Mouse (Mus musculus) megakaryocyte, embryonic 14.5 days (primary cell): ENCODE results near the gene Timeless. TPM values are rescaled to one million over a fixed set of nuclear protein-coding genes. Genes with fewer than 3 reads are reported as not detected.
"Not testable (repeated sequence)": the region's sequence is repeated elsewhere in the genome, so short reads cannot be mapped to it uniquely, and the experiment has no call there.

Source experiments
- H3K27me3 ChIP-seq: replicated peaks from 2 replicates; pipeline ENCODE3; 2012; ENCODE audit warnings: inconsistent platforms
- H3K36me3 ChIP-seq: replicated peaks from 2 replicates; pipeline ENCODE3; 2012; ENCODE audit warnings: low read length, inconsistent platforms, mixed read lengths
- H3K4me1 ChIP-seq: 2 replicates; pipeline ENCODE4 v1.6.1; 2012; ENCODE audit warnings: inconsistent platforms
- H3K4me3 ChIP-seq: replicated peaks from 2 replicates; pipeline ENCODE3; 2012; ENCODE audit warnings: moderate library complexity, mild to moderate bottlenecking, inconsistent platforms
- H3K9me3 ChIP-seq: 2 replicates; pipeline ENCODE4 v1.6.1; 2012; ENCODE audit warnings: inconsistent platforms
- FLI1 ChIP-seq: IDR thresholded peaks from 2 replicates; pipeline ENCODE4 v1.6.1; 2012; ENCODE audit warnings: low read length, inconsistent platforms, mixed read lengths
- GATA1 ChIP-seq: IDR thresholded peaks from 3 replicates; pipeline ENCODE4 v1.6.1; 2012; ENCODE audit warnings: mixed read lengths, low read length, inconsistent platforms, borderline replicate concordance
- polyA plus RNA-seq: library from polyadenylated mRNA; stranded (reverse); fragments of >175 nt; gene quantifications from 2 replicates; pipeline ENCODE4 v1.2.3, GENCODE M21; 2012; ENCODE audit warnings: low replicate concordance; ENCODE audit not compliant: insufficient read depth

The Timeless gene
- polyA plus RNA-seq, 1 experiment = 8.3 TPM

GRCm38 (mm10) chr10:128269206-128269910 lies 37.5 kb downstream of the Timeless start:
- Histone ChIP-seq H3K4me1 (peaks cover 33% of the 10 kb centered on the region), H3K36me3 (peaks cover 13% of the 10 kb centered on the region), H3K27me3 (no peaks in the 10 kb centered on the region), H3K4me3 (peak overlapping the region; percentile 98), H3K9me3 (no peaks in the 10 kb centered on the region)
- TF ChIP-seq GATA1 (no peak), FLI1 (no peak)

DNA sequence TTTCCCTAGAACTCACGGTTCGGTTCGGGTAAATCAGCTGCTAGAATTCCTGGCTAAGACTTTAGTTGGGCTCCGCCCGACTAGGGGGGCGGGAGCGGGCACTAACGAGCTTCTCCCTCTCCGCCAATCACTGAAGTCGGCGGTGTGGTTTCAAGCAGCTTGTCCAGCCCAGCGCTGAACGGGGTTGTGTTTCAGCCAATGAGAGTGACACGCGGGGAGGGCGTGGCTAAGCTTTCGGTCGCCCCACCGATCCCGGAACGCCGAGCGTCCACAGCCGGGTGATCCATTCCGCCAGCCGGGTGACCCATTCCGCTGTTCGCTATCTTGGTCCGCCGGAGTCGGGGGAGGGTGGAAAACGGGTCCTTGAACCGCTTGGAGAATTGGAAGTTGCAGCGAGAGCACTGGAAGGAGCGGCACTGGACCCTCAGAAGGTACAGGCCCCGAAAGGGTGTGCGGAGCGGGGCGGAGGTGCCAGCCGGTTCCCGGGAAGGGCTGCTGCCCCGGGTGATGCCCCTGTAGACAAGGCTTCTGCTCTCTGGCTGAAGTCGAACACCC lies 38.5 kb downstream of the Timeless start, which contains the start of gene Stat2:
Stat2 (plus strand) TSS at position 273 of the 555 bp plus-strand sequence.
- H3K4me3 ChIP-seq = peak within 1 kb of the TSS; percentile 98
- peaks cover 38% of the 10 kb centered on the region for H3K4me1 ChIP-seq
- H3K36me3 ChIP-seq = peaks cover 21% of the 10 kb centered on the region
- H3K27me3 ChIP-seq = no peaks in the 10 kb centered on the region
- TF ChIP-seq GATA1 = no peak
- no peak for TF ChIP-seq FLI1
- no peaks in the 10 kb centered on the region for H3K9me3 ChIP-seq

DNA sequence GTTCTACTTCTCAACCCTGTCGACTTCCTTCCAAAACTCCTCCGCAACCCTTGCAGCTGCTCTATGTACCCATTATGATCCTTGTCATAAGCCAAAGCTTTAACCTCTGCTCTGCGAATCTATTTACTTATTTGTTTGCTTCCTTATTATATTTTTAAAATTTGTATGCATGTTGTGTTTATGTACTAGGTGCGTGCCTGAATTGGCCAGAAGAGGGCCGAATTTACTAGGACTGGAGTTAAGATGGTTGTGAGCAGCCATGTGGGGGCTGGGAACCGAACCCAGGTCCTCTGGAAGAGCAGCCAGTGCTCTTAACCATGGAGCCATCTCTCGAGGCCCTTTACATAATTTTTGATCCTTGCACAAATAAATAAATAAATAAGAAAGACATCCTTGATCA lies 39.0 kb downstream of the Timeless start:
- no peak for TF ChIP-seq GATA1
- TF ChIP-seq FLI1 = no peak
- H3K9me3 ChIP-seq = no peaks in the 10 kb centered on the region
- H3K27me3 ChIP-seq = no peaks in the 10 kb centered on the region
- H3K4me1 ChIP-seq = peaks cover 37% of the 10 kb centered on the region
- peak overlapping the region; percentile 98 for H3K4me3 ChIP-seq
- peaks cover 23% of the 10 kb centered on the region for H3K36me3 ChIP-seq

GRCm38 (mm10) chr10:128271883-128272282 lies 40.0 kb downstream of the Timeless start:
- TF ChIP-seq GATA1 (no peak), FLI1 (no peak)
- Histone ChIP-seq H3K36me3 (peaks cover 33% of the 10 kb centered on the region), H3K9me3 (no peaks in the 10 kb centered on the region), H3K27me3 (no peaks in the 10 kb centered on the region), H3K4me1 (peaks cover 37% of the 10 kb centered on the region), H3K4me3 (peak overlapping the region; percentile 81)

DNA sequence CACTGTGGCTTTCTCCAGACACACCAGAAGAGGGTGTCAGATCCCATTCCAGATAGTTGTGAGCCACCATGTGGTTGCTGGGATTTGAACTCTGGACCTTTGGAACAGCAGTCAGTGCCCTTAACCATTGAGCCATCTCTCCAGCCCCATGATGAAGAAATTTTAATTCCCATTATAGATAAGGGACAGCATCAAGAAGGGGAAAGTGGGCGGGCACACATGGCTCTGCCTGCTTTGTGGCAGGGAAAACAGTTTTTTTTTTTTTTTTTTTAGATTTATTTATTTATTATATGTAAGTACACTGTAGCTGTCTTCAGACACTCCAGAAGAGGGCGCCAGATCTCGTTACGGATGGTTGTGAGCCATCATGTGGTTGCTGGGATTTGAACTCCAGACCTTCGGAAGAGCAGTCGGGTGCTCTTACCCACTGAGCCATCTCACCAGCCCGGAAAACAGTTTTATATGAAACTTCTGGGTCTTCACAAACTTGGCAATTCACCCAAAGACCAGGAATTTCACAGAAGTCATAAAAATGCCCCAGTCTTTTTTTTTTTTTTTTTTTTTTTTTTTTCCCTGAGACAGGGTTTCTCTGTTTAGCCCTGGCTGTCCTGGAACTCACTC lies 41.1 kb downstream of the Timeless start:
- Histone ChIP-seq H3K36me3 (peaks cover 44% of the 10 kb centered on the region), H3K4me1 (peaks cover 37% of the 10 kb centered on the region)
- H3K27me3 ChIP-seq, H3K4me3 ChIP-seq, H3K9me3 ChIP-seq: not testable (repeated sequence)

DNA sequence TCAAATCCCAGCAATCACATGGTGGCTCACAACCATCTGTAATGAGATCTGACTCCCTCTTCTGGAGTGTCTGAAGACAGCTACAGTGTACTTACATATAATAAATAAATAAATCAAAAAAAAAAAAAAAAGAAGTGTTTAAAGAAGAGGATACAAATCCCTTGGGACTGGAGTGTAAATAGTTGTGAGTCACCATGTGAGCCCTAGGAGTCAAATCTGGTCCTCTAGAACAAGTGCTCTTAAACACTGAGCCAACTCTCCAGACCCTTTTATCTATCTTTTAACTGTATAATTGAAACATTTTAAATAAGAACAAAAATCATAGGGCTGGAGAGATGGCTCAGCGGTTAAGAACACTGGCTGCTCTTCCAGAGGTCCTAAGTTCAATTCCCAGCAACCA lies 43.5 kb downstream of the Timeless start:
- H3K36me3 ChIP-seq = peaks cover 67% of the 10 kb centered on the region
- not testable (repeated sequence) for H3K4me3 ChIP-seq, H3K27me3 ChIP-seq, H3K9me3 ChIP-seq
- peaks cover 21% of the 10 kb centered on the region for H3K4me1 ChIP-seq

- TF ChIP-seq GATA1 (no peak), FLI1 (no peak)
- peaks cover 10% of the 10 kb centered on the region; the same call in 1 of the 2 replicates for H3K4me1 ChIP-seq
- H3K4me3 ChIP-seq = no peak overlapping the region
- no peaks in the 10 kb centered on the region for H3K9me3 ChIP-seq
- H3K36me3 ChIP-seq = peaks cover 91% of the 10 kb centered on the region
- H3K27me3 ChIP-seq = no peaks in the 10 kb centered on the region
Observed at GRCm38 (mm10) chr10:128278158-128278557, 46.3 kb downstream of the Timeless start.

DNA sequence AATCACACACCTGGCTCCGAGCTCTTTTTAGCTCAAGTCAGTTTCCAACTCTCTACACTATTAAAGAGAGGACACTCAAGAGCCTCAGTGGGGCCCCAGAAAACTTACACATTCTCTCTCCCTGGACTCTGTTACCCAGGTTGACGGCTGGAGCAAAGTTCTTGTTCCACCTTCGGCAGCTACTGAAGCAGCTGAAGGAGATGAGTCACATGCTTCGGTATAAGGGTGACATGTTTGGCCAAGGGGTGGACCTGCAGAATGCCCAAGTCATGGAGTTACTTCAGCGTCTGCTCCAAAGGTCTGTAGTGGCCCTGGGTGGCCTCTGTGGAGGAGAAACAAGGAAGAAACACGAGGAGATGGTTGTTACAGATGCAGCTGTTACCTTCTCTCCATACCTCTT lies 49.1 kb downstream of the Timeless start:
- H3K9me3 ChIP-seq = no peaks in the 10 kb centered on the region
- no peaks in the 10 kb centered on the region for H3K27me3 ChIP-seq
- peaks cover 3% of the 10 kb centered on the region; the same call in 1 of the 2 replicates for H3K4me1 ChIP-seq
- H3K4me3 ChIP-seq = no peak overlapping the region
- peaks cover 99% of the 10 kb centered on the region for H3K36me3 ChIP-seq
- TF ChIP-seq FLI1 (no peak), GATA1 (no peak)

DNA sequence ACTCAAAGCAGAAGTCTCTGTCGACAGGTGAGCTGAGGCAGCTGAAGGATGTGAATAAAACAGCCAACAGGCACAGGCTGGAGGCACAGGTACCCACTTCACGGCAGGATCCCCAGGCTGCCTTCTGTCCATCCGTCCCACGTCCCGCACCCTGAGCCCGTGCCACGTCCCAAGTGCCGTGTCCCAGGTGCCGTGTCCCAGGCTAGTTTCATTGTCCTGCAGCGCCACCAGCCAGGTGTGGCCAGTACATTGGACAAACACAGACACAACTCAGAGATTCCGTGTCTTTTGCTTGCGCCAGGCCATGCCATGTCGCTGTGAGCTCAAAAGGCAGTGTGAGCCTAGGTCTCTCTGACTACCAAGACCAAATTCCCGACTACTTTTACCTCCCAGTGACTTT lies 49.8 kb downstream of the Timeless start:
- H3K9me3 ChIP-seq = no peaks in the 10 kb centered on the region
- no peak for TF ChIP-seq FLI1
- TF ChIP-seq GATA1 = no peak
- no peaks in the 10 kb centered on the region for H3K27me3 ChIP-seq
- H3K4me3 ChIP-seq = no peak overlapping the region
- H3K36me3 ChIP-seq = peaks cover 99% of the 10 kb centered on the region
- H3K4me1 ChIP-seq = peaks cover 3% of the 10 kb centered on the region; the same call in 1 of the 2 replicates

DNA sequence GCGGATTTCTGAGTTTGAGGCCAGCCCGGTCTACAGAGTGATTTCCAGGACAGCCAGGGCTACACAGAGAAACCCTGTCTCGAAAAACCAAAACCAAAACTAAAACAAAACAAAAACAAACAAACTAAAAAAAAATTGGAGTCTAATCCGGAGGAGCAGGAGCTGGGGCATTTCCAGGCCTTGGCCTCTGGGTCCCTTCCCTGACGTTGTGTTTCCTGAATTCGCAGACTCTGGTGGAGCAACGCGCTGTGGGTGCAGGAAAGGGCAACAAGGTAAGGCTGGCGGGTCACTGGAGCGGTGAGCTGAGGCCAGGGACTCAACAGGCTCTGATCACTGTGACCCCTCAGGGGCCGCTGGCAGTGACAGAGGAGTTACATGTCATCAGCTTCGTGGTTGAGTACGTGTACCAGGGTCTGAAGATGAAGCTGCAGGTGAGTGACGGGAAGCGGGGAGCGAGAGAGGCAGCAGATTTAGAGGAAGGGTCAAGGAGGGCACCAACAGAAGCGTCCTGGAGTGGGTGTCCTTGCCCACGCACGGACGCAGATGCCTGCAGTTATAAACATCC lies 51.1 kb downstream of the Timeless start:
- peaks cover 3% of the 10 kb centered on the region; the same call in 1 of the 2 replicates for H3K4me1 ChIP-seq
- H3K9me3 ChIP-seq = no peaks in the 10 kb centered on the region
- no peaks in the 10 kb centered on the region for H3K27me3 ChIP-seq
- no peak for TF ChIP-seq FLI1
- no peak for TF ChIP-seq GATA1
- peaks cover 97% of the 10 kb centered on the region for H3K36me3 ChIP-seq
- no peak overlapping the region for H3K4me3 ChIP-seq
